Mouse (Mus musculus) kidney, adult 2 months (tissue): ENCODE results near the gene Zgrf1.

Experiments
- CTCF ChIP-seq: fragments of 200-500 bp; conservative IDR thresholded peaks from 2 replicates; pipeline ENCODE4 v1.5.1; 2011; ENCODE audit warnings: low read depth, mild to moderate bottlenecking, control low read depth, low read length, moderate library complexity, mixed read lengths; ENCODE audit not compliant: insufficient read depth, insufficient read length
- POLR2A ChIP-seq: fragments of 200-500 bp; IDR thresholded peaks from one replicate; pipeline ENCODE4 v1.6.1; 2011; ENCODE audit warnings: low read depth, low read length, control low read depth

DNA sequence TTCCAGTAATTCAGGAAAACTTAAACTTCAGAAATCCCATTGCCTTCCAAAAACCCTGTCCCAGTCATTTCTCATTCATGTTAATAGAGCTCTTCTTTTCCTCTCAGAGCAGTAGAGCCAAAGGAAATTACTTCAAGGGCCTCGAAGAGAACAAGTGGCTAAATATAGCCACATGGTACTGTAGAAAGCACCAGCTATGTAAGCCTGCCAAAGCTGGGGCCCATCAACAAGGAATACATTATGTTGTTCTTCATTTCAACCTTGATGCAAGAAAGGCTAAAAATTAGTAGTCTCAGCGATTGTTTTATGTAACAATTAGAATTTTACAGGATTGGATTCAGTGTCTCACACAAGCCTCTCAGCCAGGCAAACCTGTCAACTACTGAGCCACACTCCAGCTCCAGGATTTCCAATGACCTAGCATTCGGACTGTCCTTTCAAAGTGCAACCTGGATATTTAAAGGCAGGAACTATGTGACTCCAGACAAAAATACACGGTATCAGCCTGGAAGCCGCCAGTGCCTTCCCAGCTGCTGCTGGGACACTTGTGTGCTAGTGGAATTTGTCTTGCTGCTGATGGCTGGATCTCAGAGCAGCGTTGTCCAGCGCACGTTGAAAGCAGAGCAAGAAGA lies 28.0 kb upstream of the Zgrf1 start:
- TF ChIP-seq CTCF (no peak), POLR2A (no peak)
